19 mouse cellular contexts compared by ENCODE assay signal in the genomic region with DNA sequence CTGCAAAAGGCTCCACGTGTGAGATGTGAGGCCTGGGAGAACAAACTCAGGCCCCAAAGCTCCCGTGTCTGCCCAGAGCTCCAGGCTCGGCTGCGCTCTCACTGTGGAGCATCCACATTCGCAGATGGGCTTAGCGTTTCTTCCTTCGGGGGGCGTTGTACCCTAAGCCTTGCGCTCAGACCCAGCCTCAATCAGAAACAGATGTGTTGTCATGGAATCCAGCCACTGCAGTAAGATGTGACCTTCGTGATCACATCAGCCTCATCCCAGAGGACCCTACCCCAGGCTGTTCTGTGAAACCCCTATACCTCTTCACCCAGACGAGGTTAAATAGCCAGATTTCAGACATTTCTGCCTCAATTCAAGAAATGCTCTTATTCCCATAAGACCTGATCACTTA.
DNase-seq lines count a peak whose midpoint lies in the region; ATAC-seq and TF ChIP-seq lines count a peak whose summit lies in the region.
"Had no signal": no experiment of that assay in that cellular context is flagged by ENCODE, and none has a peak within 500 bp of the region (broad histone marks: within the 10 kb centered on the region; RNA-seq: fewer than 3 reads in every experiment).

No protein-coding gene starts in this region.

- H3K9ac ChIP-seq in forebrain, embryonic 16.5 days (replicated peaks; ENCODE audit: low read depth, low read length) = no peak overlapping the region
- H3K9ac ChIP-seq in midbrain, embryonic 11.5 days (ENCODE audit: low read length) = no peak overlapping the region
- H3K9ac ChIP-seq in midbrain, postnatal 0 days (replicated peaks; ENCODE audit: low read length, poor library complexity, severe bottlenecking) = no peak overlapping the region
- no peak overlapping the region for H3K9ac ChIP-seq in embryonic facial prominence, embryonic 11.5 days (replicated peaks; ENCODE audit: low read length)
- no peak overlapping the region for H3K9ac ChIP-seq in liver, embryonic 11.5 days (ENCODE audit: low read depth, low read length)
- H3K9ac ChIP-seq: forebrain, embryonic 15.5 days; heart, embryonic 13.5 days; liver, embryonic 13.5 days; lung, embryonic 14.5 days had no signal

- peak overlapping the region; percentile 70 for H3K27ac ChIP-seq in forebrain, embryonic 10.5 days
- H3K27ac ChIP-seq in forebrain, embryonic 16.5 days (ENCODE audit: low read length) = no peak overlapping the region
- H3K27ac ChIP-seq in midbrain, embryonic 11.5 days (ENCODE audit: low read depth, low read length) = no peak overlapping the region
- H3K27ac ChIP-seq in midbrain, postnatal 0 days (ENCODE audit: low read depth, low read length) = no peak overlapping the region
- H3K27ac ChIP-seq in embryonic facial prominence, embryonic 11.5 days (replicated peaks; ENCODE audit: low read depth, low read length) = peak overlapping the region; percentile 80
- H3K27ac ChIP-seq in macrophage = 0 out of 2 replicates have a peak overlapping the region, but pooled peaks have one; percentile 36
- no peak overlapping the region for H3K27ac ChIP-seq in liver, embryonic 11.5 days (ENCODE audit: low read depth, low read length)
- H3K27ac ChIP-seq: forebrain, embryonic 15.5 days; heart, embryonic 13.5 days; left cerebral cortex, adult 2 months; liver, embryonic 13.5 days had no signal

- peak; percentile 30 for DNase-seq in forebrain, embryonic 10.5 days (ENCODE audit: extremely low spot score, low spot score)
- peak; percentile 86 for DNase-seq in midbrain, embryonic 11.5 days (ENCODE audit: low spot score, missing footprints)
- DNase-seq in midbrain, postnatal 0 days (ENCODE audit: low spot score) = no peak
- DNase-seq in embryonic facial prominence, embryonic 11.5 days (ENCODE audit: low spot score) = peak; percentile 91
- DNase-seq in frontal cortex, postnatal 10 days (ENCODE audit: low spot score in 2 of 2) = no peak
- DNase-seq in liver, embryonic 11.5 days (ENCODE audit: low spot score) = no peak
- DNase-seq: adrenal gland, adult 8-10 months; cerebellum, postnatal 10 days; kidney, adult 8-10 months; kidney, postnatal 14 days; liver, embryonic 13.5 days; right cerebral cortex, adult 18-20 months; thymus, postnatal 36 days had no signal

- ATAC-seq in forebrain, embryonic 16.5 days = no peak
- ATAC-seq in midbrain, embryonic 11.5 days (ENCODE audit: low FRiP score) = no peak
- ATAC-seq in midbrain, postnatal 0 days (ENCODE audit: low FRiP score) = no peak
- peak; percentile 72 for ATAC-seq in embryonic facial prominence, embryonic 11.5 days (replicated peaks; ENCODE audit: insufficient number of reproducible peaks, low FRiP score, low TSS enrichment, low read depth)
- ATAC-seq in liver, embryonic 11.5 days (replicated peaks; ENCODE audit: low FRiP score) = no peak

- TF ChIP-seq CTCF in midbrain, postnatal 0 days (IDR thresholded peaks at IDR 0.05) = no peak

- H3K79me2 ChIP-seq in macrophage (ENCODE audit: inconsistent target) = no peaks in the 10 kb centered on the region

- no peaks in the 10 kb centered on the region for H3K36me3 ChIP-seq in forebrain, embryonic 10.5 days (replicated peaks)
- no peaks in the 10 kb centered on the region for H3K36me3 ChIP-seq in forebrain, embryonic 16.5 days (ENCODE audit: control insufficient read depth, insufficient read depth)
- H3K36me3 ChIP-seq in midbrain, embryonic 11.5 days (ENCODE audit: control insufficient read depth, insufficient read depth, low read length) = no peaks in the 10 kb centered on the region
- no peaks in the 10 kb centered on the region for H3K36me3 ChIP-seq in midbrain, postnatal 0 days (ENCODE audit: insufficient read depth, low read length)
- no peaks in the 10 kb centered on the region for H3K36me3 ChIP-seq in embryonic facial prominence, embryonic 11.5 days (replicated peaks; ENCODE audit: control insufficient read depth, insufficient read depth, low read depth, low read length)
- no peaks in the 10 kb centered on the region for H3K36me3 ChIP-seq in macrophage (ENCODE audit: inconsistent target)
- no peaks in the 10 kb centered on the region for H3K36me3 ChIP-seq in liver, embryonic 11.5 days (ENCODE audit: control insufficient read depth, insufficient read depth, low read length)
- H3K36me3 ChIP-seq: forebrain, embryonic 15.5 days; heart, embryonic 13.5 days; liver, embryonic 13.5 days had no signal

- H3K27me3 ChIP-seq in forebrain, embryonic 10.5 days (ENCODE audit: poor library complexity, severe bottlenecking) = no peaks in the 10 kb centered on the region
- no peaks in the 10 kb centered on the region for H3K27me3 ChIP-seq in forebrain, embryonic 16.5 days (replicated peaks; ENCODE audit: control insufficient read depth, insufficient read depth, low read length)
- no peaks in the 10 kb centered on the region for H3K27me3 ChIP-seq in midbrain, embryonic 11.5 days (ENCODE audit: control insufficient read depth, insufficient read depth, low read length)
- no peaks in the 10 kb centered on the region for H3K27me3 ChIP-seq in midbrain, postnatal 0 days (ENCODE audit: insufficient read depth, low read length)
- H3K27me3 ChIP-seq in embryonic facial prominence, embryonic 11.5 days (ENCODE audit: control insufficient read depth, insufficient read depth, low read length) = no peaks in the 10 kb centered on the region
- H3K27me3 ChIP-seq in liver, embryonic 11.5 days (replicated peaks; ENCODE audit: control insufficient read depth, insufficient read depth, low read length) = no peaks in the 10 kb centered on the region
- H3K27me3 ChIP-seq: forebrain, embryonic 15.5 days; heart, embryonic 13.5 days; liver, embryonic 13.5 days had no signal

- WGBS in forebrain, embryonic 10.5 days = 64% methylated on average over 11 of the region's 11 CpGs
- WGBS in forebrain, embryonic 16.5 days = 87% methylated on average over 11 of the region's 11 CpGs
- 78% methylated on average over 11 of the region's 11 CpGs for WGBS in midbrain, embryonic 11.5 days
- 79% methylated on average over 11 of the region's 11 CpGs for WGBS in midbrain, postnatal 0 days
- WGBS in embryonic facial prominence, embryonic 11.5 days = 30% methylated on average over 11 of the region's 11 CpGs
- WGBS in macrophage (ENCODE audit: missing documents) = 95% methylated on average over 9 of the region's 11 CpGs
- 75% methylated on average over 11 of the region's 11 CpGs for WGBS in liver, embryonic 11.5 days

- no peaks in the 10 kb centered on the region for H3K9me3 ChIP-seq in forebrain, embryonic 10.5 days
- no peaks in the 10 kb centered on the region for H3K9me3 ChIP-seq in forebrain, embryonic 16.5 days (ENCODE audit: control insufficient read depth, low read length)
- no peaks in the 10 kb centered on the region for H3K9me3 ChIP-seq in midbrain, embryonic 11.5 days (ENCODE audit: control insufficient read depth, low read length)
- no peaks in the 10 kb centered on the region for H3K9me3 ChIP-seq in midbrain, postnatal 0 days (ENCODE audit: low read length)
- H3K9me3 ChIP-seq in embryonic facial prominence, embryonic 11.5 days (replicated peaks; ENCODE audit: control insufficient read depth, low read length) = no peaks in the 10 kb centered on the region
- H3K9me3 ChIP-seq in liver, embryonic 11.5 days (ENCODE audit: control insufficient read depth, low read length) = no peaks in the 10 kb centered on the region
- H3K9me3 ChIP-seq: forebrain, embryonic 15.5 days; heart, embryonic 13.5 days; liver, embryonic 13.5 days had no signal

- H3K4me1 ChIP-seq in forebrain, embryonic 10.5 days = peaks cover 44% of the 10 kb centered on the region
- H3K4me1 ChIP-seq in forebrain, embryonic 16.5 days (replicated peaks; ENCODE audit: control insufficient read depth, insufficient read depth, low read length) = no peaks in the 10 kb centered on the region; the same call in 1 of the 2 replicates
- no peaks in the 10 kb centered on the region for H3K4me1 ChIP-seq in midbrain, embryonic 11.5 days (ENCODE audit: control insufficient read depth, insufficient read depth, low read length)
- no peaks in the 10 kb centered on the region for H3K4me1 ChIP-seq in midbrain, postnatal 0 days (ENCODE audit: insufficient read depth, low read length)
- peaks cover 4% of the 10 kb centered on the region for H3K4me1 ChIP-seq in embryonic facial prominence, embryonic 11.5 days (ENCODE audit: control insufficient read depth, insufficient read depth, low read length)
- H3K4me1 ChIP-seq in liver, embryonic 11.5 days (replicated peaks; ENCODE audit: control insufficient read depth, insufficient read depth, low read length) = 0 out of 2 replicates have a peak, but pooled peaks cover 4% of the 10 kb centered on the region
- H3K4me1 ChIP-seq: forebrain, embryonic 15.5 days had no signal

- H3K4me3 ChIP-seq in forebrain, embryonic 10.5 days = no peak overlapping the region
- no peak overlapping the region for H3K4me3 ChIP-seq in forebrain, embryonic 16.5 days (replicated peaks; ENCODE audit: low read length)
- no peak overlapping the region for H3K4me3 ChIP-seq in midbrain, embryonic 11.5 days (ENCODE audit: low read depth, low read length)
- H3K4me3 ChIP-seq in midbrain, postnatal 0 days (ENCODE audit: low read depth, low read length) = no peak overlapping the region
- no peak overlapping the region for H3K4me3 ChIP-seq in embryonic facial prominence, embryonic 11.5 days (ENCODE audit: low read depth, low read length)
- H3K4me3 ChIP-seq in macrophage (ENCODE audit: inconsistent target) = no peak overlapping the region
- no peak overlapping the region for H3K4me3 ChIP-seq in liver, embryonic 11.5 days (ENCODE audit: low read depth, low read length)
- H3K4me3 ChIP-seq: forebrain, embryonic 15.5 days; heart, embryonic 13.5 days; left cerebral cortex, adult 2 months; liver, embryonic 13.5 days had no signal

- H3K4me2 ChIP-seq in forebrain, embryonic 16.5 days (ENCODE audit: low read length) = no peak overlapping the region
- no peak overlapping the region for H3K4me2 ChIP-seq in midbrain, embryonic 11.5 days
- H3K4me2 ChIP-seq in midbrain, postnatal 0 days (ENCODE audit: low read depth, low read length, poor library complexity, severe bottlenecking) = no peak overlapping the region
- no peak overlapping the region for H3K4me2 ChIP-seq in embryonic facial prominence, embryonic 11.5 days (ENCODE audit: low read depth, low read length)
- H3K4me2 ChIP-seq in liver, embryonic 11.5 days = no peak overlapping the region
- H3K4me2 ChIP-seq: forebrain, embryonic 15.5 days; heart, embryonic 13.5 days; liver, embryonic 13.5 days had no signal

Comparison
In these comparisons a context has a peak if more than half of its experiments do, and no peak if none do; other contexts are left out.
1. DNase-seq: peak in forebrain, embryonic 10.5 days (single experiment), midbrain, embryonic 11.5 days (single experiment) and embryonic facial prominence, embryonic 11.5 days (single experiment); none in midbrain, postnatal 0 days (single experiment), frontal cortex, postnatal 10 days (0 of 2) and liver, embryonic 11.5 days (single experiment).
2. H3K27ac ChIP-seq: peak in forebrain, embryonic 10.5 days (single experiment), embryonic facial prominence, embryonic 11.5 days (single experiment) and macrophage (single experiment); none in forebrain, embryonic 16.5 days (single experiment), midbrain, embryonic 11.5 days (single experiment), midbrain, postnatal 0 days (single experiment) and liver, embryonic 11.5 days (single experiment).